Mouse (Mus musculus) left cerebral cortex, postnatal 4 days (tissue): ENCODE measurements around the gene Hmgcs2. TPM values are rescaled to one million over a fixed set of nuclear protein-coding genes. Genes with fewer than 3 reads are reported as not detected.
"Not testable (repeated sequence)": the region's sequence is repeated elsewhere in the genome, so short reads cannot be mapped to it uniquely, and the experiment has no call there.

Experiments
- DNase-seq: peaks from one replicate; pipeline ENCODE4 v3.0.0-alpha.2; 2022
- intact Hi-C: fragments of 180-260 bp; cut with DNase I; formaldehyde crosslinking; loops from one replicate; pipeline ENCODE4 v1.15.1; 2025
- total RNA-seq, 2 experiments: library from RNA; stranded (reverse); gene quantifications; 2 replicates each; pipeline ENCODE4 v1.2.3; 2021

The Hmgcs2 gene
- total RNA-seq, 2 experiments from 2014 or later = 14.7 to 18.4 TPM

- intact Hi-C loops = no loop called here
- DNase-seq = no peak
These were observed 56.7 kb downstream of the Hmgcs2 start for GRCm38 (mm10) chr3:98336661-98337654.

- intact Hi-C loops = no loop called here
- DNase-seq = peak; percentile 46
These were observed 58.4 kb downstream of the Hmgcs2 start for GRCm38 (mm10) chr3:98338584-98339041.

GRCm38 (mm10) chr3:98339097-98339705 lies 59.0 kb downstream of the Hmgcs2 start:
- peak; percentile 41 for DNase-seq
- intact Hi-C loops = no loop called here

- intact Hi-C loops = not testable (repeated sequence)
- peak; percentile 78 for DNase-seq
These were observed 59.5 kb downstream of the Hmgcs2 start, which contains the start of gene Phgdh for GRCm38 (mm10) chr3:98339706-98340109. Gene Phgdh (minus strand): TSS chr3:98339990.

- no peak for DNase-seq
- intact Hi-C loops = no loop called here
These were observed 60.8 kb downstream of the Hmgcs2 start for GRCm38 (mm10) chr3:98340818-98341594.

GRCm38 (mm10) chr3:98343235-98343634 lies 63.0 kb downstream of the Hmgcs2 start:
- intact Hi-C loops = no loop called here
- DNase-seq = no peak

GRCm38 (mm10) chr3:98348106-98348505 lies 67.9 kb downstream of the Hmgcs2 start:
- intact Hi-C loops = no loop called here
- DNase-seq = no peak

GRCm38 (mm10) chr3:98348705-98349104 lies 68.5 kb downstream of the Hmgcs2 start:
- no peak for DNase-seq
- intact Hi-C loops = no loop called here

- intact Hi-C loops = no loop called here
These were observed 73.7 kb downstream of the Hmgcs2 start for GRCm38 (mm10) chr3:98353892-98354291.

GRCm38 (mm10) chr3:98355344-98356025 lies 75.2 kb downstream of the Hmgcs2 start:
- intact Hi-C loops = no loop called here
- no peak for DNase-seq

More at GRCm38 (mm10) chr3:98353892-98354291, 73.7 kb downstream of the Hmgcs2 start:
- peak; percentile 69 for DNase-seq

GRCm38 (mm10) chr3:98356026-98356365 lies 75.8 kb downstream of the Hmgcs2 start:
- intact Hi-C loops = no loop called here

GRCm38 (mm10) chr3:98356632-98357370 lies 76.6 kb downstream of the Hmgcs2 start:
- DNase-seq = no peak
- intact Hi-C loops = no loop called here

More at GRCm38 (mm10) chr3:98356026-98356365, 75.8 kb downstream of the Hmgcs2 start:
- no peak for DNase-seq

Other genes starting within 250 kb of the Hmgcs2 start
- not detected for gene Adam30, start 119.8 kb upstream of the Hmgcs2 start, total RNA-seq
- gene Reg4, start 58.3 kb upstream of the Hmgcs2 start, total RNA-seq = not detected
- gene Phgdh, start 59.6 kb downstream of the Hmgcs2 start, total RNA-seq = 10 to 100 TPM; 53.5 to 55.0 TPM
- gene Zfp697, start 102.0 kb downstream of the Hmgcs2 start, total RNA-seq = 10 to 100 TPM; 41.0 to 42.9 TPM
- gene Gm4450, start 176.7 kb downstream of the Hmgcs2 start, total RNA-seq = not detected
- not detected for gene Hsd3b4, start 230.1 kb downstream of the Hmgcs2 start, total RNA-seq